Mouse (Mus musculus) cerebellum, postnatal 4 days (tissue): ENCODE measurements around the gene Zfyve21.

Source experiments
- DNase-seq, 2 experiments: peaks; one replicate each; pipeline ENCODE4 v3.0.0; 2022; ENCODE audit warnings: low spot score in 2 of 2, mixed read lengths in 1 of 2

The Zfyve21 gene

DNA sequence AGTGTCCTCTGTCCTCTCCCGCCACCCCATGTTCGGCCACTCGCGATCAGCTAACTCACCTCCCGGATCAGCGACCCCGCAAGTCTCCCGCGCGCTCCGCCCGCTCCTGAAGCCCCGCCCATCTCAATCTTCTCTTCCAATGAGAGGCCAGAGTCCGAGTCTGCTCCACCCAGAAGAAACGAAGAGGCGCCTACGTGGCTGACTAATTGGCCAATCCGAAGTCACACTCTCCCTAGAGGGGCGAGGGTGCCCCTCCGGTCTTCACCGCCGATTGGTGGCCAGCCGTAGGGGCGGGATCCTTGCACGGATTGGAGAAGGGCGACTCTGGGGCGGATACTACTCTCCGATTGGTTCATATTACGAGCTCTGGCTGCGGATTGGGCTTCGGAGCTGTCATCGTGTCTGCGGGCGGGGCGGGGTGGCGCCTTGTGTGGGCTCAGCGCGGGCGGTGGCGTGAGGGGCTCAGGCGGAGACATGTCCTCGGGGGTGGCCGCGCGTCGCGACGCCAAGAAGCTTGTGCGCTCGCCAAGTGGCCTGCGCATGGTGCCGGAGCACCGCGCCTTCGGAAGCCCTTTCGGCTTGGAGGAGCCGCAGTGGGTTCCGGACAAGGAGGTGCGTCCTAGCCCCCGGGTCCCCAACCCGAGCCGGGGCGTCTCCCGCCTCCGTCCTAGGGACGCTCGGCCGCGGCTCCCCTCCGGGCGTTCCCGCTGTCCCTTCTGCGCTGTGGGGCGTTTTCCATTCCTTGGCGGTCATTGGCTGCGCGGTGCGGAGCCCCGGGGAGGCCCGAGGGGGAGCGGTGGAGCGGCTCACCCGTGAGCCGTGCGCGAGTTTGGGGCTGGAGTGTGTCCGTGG is at the start of gene Zfyve21, which contains the start of gene Xrcc3:
Gene Zfyve21, plus strand, starts transcription at position 405 of the 852 bp plus-strand sequence.
Gene Xrcc3, minus strand, starts transcription at position 108 of the 852 bp plus-strand sequence.
- DNase-seq = peak; percentile 92 to 96

DNA sequence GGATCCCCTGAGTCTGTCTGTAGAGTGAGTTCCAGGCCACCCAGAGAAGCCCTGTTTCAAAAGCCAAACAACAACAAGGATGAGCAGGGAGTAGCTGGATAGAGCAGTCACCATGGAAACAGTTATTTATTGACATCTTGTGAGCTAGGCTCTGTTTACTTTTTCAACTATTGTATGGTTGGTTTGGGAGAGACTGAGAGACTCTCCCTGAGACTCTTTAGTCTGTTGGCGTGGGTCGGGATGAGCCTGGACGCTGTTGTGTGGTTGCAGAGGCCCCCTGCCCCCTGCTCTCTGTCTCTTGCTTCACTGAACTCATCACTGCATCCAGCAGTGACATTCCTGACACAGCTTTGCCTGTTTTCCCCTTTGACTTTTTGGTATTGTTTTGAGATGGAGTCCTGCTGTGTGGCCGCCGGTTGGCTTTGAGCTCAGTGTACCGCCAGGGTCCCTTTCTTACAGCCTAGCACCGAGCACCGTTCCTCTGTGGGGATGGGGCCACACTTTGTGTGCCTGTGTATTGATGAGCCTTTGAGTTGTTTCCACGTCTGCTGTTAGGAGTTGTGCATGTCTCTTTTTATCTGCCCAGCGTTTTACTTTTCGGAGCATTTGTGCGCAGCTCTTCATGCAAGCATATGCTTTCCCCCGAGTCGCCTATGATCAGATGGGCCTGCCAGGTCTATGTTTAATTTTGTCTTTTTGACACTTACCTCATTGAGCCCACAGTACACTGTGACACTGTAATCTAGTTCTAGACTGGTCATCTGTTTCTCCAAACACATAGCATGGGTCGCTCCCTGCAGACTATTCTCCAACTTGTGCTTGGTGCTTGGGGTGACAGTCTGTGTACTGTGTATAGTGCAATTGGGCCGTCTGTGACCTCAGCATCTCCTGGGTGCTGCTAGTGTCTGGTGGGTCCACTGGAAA is 47.4 kb upstream of the Zfyve21 start:
- no peak for DNase-seq

DNA sequence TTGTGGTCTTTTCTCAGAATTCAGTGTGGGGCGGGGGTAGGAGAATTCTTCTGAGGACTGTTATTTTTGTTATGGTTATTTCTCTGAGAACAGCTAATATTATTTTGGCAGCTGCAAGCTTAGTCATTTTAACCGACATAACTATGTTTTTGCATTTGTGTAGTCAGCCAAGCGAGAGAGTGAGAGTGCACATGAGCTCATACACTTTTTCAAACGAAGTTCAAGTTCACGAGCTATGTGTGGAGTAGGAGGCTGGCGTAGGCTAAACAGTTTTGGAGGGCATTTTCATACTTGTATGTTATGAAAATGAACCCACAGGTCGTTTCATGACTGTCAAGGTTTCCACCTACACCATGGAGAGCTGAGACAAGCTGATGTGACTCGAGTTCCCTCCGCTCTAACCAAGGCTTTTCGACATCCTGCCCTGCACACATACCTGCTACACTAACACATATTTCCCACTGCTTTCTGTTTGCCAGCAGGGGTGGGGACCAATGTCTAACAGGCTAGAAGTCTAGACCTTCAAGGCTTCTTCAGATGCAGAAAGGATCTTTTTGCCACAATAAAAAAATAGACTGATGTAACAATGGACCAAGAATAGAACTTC is 45.5 kb upstream of the Zfyve21 start:
- DNase-seq = no peak

DNA sequence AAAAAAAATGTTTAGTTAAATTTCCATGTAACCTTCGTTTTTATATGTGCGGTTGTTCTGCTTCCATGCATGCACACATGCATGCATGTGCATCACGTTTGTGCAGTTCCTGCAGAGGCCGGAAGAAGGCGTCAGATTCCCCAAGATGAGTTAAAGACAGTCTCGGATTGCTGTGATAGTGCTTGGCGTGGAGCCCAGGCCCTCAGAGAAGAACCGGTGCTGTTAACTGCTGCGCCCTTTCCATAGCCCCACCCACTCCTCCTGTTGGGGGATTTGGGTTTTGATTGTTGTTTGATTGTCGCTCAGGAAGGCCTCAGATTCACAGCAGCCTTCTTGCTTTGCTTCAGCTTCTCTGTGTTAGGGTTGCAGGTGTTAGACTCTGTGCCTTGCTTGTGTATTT is 44.7 kb upstream of the Zfyve21 start:
- peak; percentile 43 to 57 for DNase-seq

DNA sequence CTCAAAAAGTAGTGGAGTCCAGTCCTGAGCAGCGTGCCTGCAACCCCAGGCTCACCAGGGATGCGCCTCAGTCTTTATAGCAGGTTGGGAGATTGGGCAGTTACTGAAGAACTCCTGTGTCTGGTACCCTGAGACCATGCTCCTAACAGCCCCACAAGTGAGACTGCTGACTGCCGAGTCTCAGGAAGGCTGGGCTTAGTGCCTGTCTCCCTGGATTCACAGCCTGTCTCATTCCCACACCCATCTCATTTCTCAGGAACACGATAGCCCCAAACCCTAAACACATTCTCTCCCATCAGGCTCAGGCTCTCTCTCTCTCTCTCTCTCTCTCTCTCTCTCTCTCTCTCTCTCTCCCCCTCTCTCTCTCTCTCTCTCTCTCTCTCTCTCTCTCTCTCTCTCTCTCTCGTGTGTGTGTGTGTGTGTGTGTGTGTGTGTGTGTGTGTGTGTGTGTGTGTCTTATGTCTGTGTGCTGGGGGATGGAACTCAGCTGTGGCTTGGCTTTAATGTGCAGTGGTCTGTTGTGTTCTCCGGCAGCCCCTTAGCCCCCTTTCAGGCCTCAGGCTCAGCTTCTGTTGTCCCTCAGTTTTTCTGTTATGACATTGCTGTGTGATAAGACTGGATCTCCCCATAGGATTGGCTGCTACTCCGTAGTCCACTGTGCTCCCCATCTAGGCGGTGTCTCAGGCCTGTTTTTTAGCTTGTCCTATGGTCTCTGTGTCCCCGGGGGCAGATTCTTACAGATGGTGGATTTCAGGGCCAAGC is 44.0 kb upstream of the Zfyve21 start:
- no peak for DNase-seq

DNA sequence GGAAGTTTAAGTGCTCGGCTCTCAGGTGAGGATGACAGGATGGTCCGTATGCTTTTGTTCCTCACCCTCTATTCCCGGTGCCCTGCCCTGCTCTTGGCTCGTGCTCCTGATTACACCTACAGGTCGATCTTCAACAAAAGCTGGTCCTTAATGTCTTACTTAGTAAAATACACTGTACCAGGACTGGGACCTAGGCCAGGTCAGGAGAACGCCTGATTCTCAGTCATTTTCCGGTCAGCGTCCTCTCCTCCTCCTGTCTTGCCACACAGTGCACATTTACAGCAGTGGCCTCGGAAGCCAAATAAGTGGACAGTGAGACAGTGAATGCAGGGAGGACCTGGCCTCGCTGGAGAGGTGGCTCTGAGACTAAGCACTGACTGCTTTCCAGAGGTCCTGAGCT is 43.3 kb upstream of the Zfyve21 start:
- DNase-seq = no peak

DNA sequence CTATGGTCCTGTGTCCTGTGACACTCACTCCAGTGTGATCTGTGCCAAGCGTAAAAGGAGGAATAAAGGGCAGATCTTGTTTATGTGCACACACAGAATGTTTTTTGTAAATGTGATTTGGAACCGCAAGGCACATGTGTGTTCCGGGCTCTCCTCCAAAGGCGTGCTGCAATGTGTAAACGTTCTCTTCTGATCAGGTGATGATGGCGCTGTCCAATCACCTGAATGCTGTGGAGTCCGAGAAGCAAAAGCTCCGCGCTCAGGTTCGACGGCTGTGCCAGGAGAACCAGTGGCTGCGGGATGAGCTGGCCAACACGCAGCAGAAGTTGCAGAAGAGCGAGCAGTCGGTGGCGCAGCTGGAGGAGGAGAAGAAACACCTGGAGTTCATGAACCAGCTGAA is 39.8 kb upstream of the Zfyve21 start:
- no peak for DNase-seq

DNA sequence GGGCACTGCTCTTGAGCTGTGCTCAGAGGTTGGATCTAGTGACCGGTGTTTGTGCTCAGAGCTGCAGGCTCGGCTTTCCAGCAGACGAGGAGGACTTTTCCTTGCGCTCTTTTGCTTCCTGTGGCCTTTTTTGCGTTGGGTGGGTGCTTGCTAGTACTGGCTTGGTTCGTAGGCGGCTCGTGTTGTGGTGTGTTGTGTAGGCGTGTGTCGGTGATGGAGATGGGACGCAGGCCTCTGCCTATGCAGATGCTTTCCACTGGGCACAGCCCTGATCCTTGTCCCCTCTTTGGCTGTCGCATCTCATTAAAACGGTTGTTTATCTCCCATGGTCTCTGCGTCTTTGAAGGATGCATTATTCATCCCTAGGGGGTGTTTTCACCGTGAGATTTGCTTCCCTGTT is 39.1 kb upstream of the Zfyve21 start:
- DNase-seq = no peak

DNA sequence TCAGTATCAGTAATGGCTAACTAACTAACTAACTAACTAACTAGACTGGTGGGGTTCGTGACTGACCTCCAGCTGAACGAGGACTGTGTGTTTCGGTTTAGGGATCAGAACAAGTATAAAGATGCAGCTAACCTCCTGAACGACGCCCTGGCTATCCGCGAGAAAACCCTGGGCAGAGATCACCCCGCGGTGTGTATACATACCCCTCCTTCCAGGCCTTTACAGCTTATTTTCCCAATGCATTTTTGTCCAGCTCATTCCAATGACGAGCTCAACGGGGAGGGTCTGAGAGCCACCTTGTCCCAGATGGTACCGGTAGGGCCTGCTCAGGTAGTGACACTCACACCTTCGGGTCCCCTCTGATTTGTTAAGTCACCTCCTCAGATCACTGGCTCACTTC is 36.1 kb upstream of the Zfyve21 start:
- DNase-seq = no peak

DNA sequence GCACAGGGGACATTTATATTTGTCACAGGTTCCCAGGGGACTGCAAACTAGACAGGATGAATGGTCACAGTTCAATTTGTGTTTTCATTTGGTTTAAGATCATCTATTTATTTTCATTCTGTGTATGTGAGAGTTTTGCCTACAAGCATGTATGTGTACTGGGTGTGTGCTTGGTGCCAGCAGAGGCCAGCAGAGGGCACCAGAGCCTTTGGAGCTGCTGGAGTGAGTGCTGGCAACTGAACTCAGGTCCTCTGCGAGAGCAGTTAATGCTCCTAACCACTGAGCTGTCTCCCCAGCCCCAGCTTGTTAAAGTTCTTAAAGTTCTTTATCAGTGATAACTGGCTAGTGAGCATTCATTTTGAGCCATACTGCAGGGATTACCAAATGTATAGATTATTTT is 34.4 kb upstream of the Zfyve21 start:
- DNase-seq = no peak

DNA sequence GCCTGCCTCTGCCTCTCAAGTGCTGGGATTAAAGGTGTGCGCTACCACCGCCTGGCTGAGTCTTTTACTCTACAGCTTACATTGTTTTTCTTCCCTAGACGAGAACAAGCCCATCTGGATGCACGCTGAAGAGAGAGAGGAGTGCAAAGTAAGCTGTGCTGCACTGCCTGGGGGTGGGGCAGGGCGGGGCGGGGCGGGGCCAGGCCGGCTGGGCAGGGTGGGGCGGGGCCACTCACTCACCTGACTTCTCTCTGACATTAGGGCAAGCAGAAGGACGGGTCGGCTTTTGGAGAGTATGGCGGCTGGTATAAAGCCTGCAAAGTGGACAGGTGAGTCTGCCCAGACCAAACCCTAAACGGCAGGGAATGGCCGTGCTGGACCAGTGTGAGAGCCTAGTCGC is 28.8 kb upstream of the Zfyve21 start:
- DNase-seq = no peak

DNA sequence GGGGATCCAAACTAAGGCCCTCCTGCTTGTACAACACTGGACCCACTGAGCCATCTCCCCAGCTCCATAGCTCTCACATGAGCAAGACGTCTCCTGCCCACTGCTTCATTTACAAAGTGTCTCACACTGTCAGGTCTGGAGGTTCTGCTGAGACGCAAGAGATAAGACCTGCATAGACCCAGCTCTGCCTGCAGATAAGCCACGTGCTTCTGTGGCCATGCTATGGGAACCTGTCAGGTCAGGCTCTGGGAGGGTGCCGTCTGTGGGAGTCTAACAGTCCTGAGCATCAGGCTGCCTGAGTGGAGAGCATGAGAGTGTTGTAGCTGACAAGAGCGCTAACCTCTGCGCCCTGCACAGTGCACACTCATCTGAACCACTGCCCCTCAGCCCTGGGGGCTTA is 27.0 kb upstream of the Zfyve21 start:
- DNase-seq = no peak

DNA sequence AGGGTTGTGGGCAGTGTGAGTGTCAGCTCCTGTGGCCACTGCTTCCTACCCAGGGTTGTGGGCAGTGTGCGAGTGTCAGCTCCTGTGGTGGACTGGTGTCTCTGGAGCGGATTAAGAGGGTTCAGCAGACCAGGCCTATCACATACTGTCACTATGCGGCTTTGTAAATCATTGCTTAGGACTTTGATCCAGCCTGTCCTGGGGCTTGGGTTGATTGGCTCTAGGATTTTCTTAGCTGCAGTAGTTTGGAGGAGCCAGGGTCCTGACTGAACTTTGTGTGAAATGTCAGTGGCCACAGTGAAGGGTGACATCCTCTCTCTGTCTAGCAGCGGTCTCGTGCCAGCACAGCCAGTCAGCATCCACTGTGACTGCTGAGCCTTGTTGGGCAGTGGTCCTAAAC is 23.9 kb upstream of the Zfyve21 start:
- DNase-seq = no peak

DNA sequence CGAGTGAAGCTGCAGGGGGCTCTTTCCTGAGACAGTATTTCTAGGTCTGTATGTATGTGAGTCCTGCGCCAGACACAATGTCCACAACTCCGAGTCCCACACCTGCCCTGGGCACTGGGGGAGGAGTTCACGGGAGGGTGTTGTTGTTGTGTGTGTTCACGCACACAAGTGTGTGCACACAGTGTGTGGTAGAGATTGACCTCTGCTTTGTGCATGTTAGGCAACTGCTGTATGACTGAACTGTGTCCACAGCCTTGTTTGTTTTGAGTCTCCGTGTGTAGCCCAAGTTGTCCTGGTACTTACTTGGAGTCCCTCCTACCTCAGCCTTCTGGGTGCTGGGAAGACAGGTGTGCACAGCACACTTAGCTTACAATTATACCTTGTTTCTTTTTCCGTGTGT is 23.3 kb upstream of the Zfyve21 start:
- DNase-seq = no peak

DNA sequence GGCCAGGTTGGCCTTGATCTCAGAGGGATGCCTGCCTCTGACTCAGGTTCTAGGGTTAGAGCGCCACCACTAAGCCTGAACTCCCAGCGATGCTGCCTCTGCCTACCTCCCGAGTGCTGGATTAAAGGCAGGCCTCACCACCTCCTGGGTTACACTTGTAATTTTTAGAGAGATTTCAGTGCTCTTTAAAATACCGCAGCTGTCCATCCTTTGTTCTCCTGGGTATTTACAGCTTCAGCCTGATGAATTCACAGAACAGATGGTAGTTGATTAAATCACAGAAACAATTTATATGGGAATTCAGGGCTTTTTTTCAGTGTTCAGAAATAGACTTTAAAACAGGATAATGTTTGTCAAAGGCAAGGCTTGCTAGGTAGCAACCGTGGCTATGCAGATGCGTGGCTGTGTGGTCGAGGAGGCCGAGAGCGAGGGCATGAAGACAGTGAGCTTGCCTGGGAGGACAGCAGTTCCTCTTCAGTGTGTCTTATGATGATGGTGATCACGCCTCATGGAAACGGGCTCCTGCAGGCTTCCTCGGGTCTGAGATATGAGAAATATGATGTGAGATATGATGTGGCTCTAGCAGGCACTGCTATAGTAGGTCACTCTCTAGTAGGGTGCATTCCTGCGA is 22.4 kb upstream of the Zfyve21 start:
- no peak for DNase-seq

DNA sequence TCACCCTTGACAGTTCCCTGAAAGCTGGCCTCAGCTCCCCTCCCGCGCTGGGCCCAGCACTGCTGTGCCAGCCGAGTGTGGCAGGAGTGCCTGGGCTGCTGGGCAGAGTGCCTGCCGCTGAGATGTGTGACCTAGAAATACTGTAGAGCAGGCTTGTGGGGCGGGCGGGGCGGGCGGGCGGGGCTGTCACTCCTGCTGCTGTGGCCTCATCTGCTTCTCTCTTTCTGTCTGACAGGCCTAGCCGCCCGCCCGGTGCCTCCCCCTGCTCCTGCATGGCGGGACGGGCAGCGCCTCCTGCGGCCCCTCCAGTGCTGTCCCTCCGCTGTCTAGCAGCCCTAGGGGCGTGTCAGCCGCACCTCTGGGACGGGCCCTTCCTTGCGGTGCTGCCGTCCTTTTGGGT is 19.9 kb upstream of the Zfyve21 start:
- no peak for DNase-seq

DNA sequence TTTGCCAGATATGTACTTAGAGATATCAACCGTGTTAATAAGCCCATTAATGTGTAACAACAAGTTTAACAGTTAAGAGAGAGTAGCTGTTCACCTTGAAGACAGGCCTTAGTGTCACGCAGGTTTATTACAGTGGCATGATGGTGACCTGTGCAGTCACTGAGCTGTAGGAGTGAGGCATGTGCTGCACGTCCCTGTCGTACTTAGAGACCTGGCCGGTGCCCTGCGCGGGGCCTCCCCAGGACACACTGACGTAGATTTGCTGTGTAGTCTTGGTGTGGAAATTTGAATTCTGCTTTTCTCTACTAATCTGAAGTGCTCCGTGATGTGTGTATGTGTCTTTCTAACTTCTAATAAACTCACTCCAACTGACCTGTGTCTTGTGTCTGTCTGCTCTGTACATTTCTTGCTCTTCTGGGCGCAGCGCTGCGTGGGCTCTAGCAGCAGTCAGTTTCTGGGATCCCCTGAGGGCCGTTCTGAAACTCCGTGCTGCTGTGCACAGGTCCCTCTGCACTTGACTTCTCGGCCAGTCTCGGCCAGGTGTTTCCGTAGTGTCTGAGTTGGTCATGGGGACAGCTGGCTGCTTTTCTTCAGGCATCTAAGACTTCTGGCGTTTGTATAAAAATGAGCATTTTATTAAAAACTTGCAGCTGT is 19.3 kb upstream of the Zfyve21 start:
- no peak for DNase-seq

DNA sequence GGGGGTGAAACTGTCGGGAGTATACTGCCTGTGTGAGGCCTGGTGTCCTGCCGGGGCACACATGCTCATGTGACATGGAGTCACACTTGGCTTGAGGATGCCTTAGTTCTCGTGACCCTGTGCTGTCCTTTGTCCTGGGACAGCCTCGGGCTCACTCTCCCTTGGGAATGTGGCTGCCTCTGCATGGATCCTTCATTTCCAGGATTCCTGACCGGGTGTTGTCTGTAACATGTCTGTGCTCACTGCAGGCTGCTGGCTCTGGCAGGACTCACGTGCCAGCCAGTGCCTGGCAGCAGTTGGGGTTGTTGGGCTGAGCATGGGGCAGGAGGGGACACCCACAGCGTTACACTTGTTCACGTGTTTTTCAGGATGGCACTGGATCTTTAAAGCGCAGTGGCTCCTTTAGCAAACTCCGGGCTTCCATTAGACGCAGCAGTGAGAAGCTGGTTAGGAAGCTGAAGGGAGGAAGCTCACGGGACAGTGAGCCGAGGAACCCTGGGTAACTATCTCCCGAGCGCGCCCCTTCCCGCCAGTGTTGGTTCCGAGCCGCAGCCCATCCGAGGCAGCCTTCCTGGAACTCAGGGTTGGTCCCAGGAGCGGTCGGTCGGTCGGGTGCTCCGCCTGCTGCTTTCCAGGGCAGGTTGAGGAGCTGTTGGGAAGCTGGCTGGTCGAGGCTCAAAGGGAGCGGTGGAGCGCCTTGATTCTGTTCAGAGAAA is 18.6 kb upstream of the Zfyve21 start:
- DNase-seq = peak in 1 of 2 experiments; percentile 50

DNA sequence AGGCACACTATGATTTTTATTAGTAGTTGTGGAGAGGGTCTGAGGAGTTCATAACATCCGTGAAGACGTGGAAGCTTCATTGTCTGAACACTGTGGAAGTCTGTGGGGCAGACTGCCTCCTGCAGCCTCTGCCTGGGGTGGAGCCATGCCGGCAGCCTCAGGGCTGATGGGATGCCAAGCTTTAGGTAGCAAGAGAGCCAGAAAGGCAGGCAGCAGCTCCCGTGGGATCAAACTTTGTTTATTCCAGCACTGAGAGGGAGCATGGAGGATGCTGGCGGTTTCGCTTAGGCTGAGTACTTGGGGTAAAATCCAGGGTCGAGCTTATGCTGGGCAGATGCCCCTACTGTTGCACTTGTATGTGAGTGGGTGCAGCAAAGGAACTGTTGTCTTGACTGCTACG is 16.7 kb upstream of the Zfyve21 start:
- no peak for DNase-seq

DNA sequence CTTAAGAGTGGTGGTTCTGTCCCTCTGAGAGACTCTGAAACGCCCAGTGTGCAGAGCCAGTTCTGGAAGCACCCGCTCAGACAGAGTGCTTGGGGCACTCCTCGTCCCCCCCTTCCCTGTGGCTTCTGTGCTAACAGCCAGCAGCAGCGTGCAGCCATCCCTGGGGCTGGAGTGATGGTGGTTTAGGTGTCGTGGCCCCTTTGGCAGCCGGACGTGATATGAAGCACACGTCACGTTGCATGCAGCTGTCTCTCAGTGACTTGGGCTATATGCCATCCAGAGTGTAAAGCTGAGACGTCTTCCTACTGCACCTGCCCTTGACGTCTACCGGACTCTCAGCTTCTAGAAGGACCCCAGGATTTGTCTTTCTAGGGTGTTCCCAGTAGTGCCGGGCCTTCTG is 15.5 kb upstream of the Zfyve21 start:
- no peak for DNase-seq
